Mouse (Mus musculus) forebrain, postnatal 0 days (tissue): Measurements from ENCODE around the gene Kcnj9. TPM values are rescaled to one million over a fixed set of nuclear protein-coding genes. Genes with fewer than 3 reads are reported as not detected.
A peak's percentile ranks its signal among the peaks of the same experiment; 100 is the strongest.

ENCODE experiments used
- ATAC-seq: fragments of 200-750 bp; cut with Nextera tagmentation; 2 replicates; pipeline ENCODE4 v1.8.0; 2017; ENCODE audit warnings: mild to moderate bottlenecking, moderate library complexity
- DNase-seq: peaks from one replicate; pipeline ENCODE4 v3.0.0-alpha.2; 2015
- H3K27ac ChIP-seq: fragments of 300-500 bp; sonication (generic); 2 replicates; pipeline ENCODE4 v1.5.1; 2014; ENCODE audit warnings: low read depth, mild to moderate bottlenecking, antibody characterized with exemption, low read length, moderate library complexity, mixed read lengths
- H3K27me3 ChIP-seq: fragments of 300-500 bp; sonication (generic); 2 replicates; pipeline ENCODE4 v1.6.1; 2014; ENCODE audit warnings: mild to moderate bottlenecking, low read length, mixed read lengths; ENCODE audit not compliant: insufficient read depth
- H3K36me3 ChIP-seq: fragments of 300-500 bp; sonication (generic); 2 replicates; pipeline ENCODE4 v1.6.1; 2014; ENCODE audit warnings: mild to moderate bottlenecking, moderate library complexity; ENCODE audit not compliant: insufficient read depth
- H3K4me1 ChIP-seq: fragments of 300-500 bp; sonication (generic); 2 replicates; pipeline ENCODE4 v1.6.1; 2014; ENCODE audit warnings: antibody characterized with exemption; ENCODE audit not compliant: insufficient read depth
- H3K4me2 ChIP-seq: fragments of 300-500 bp; sonication (generic); 2 replicates; pipeline ENCODE4 v1.6.1; 2014; ENCODE audit warnings: low read depth, mild to moderate bottlenecking, moderate library complexity
- H3K4me3 ChIP-seq: fragments of 300-500 bp; sonication (generic); 2 replicates; pipeline ENCODE4 v1.5.1; 2014; ENCODE audit warnings: low read depth, low read length, mixed read lengths
- H3K9ac ChIP-seq: fragments of 300-500 bp; sonication (generic); 2 replicates; pipeline ENCODE4 v1.6.1; 2014; ENCODE audit warnings: mild to moderate bottlenecking
- H3K9me3 ChIP-seq: fragments of 300-500 bp; sonication (generic); 2 replicates; pipeline ENCODE4 v1.6.1; 2016; ENCODE audit warnings: low read length
- CTCF ChIP-seq: sonication (generic); IDR thresholded peaks from 2 replicates; pipeline ENCODE4 v1.5.1; 2016; ENCODE audit warnings: antibody characterized with exemption, control low read depth, low read depth
- WGBS: fragments of 180-500 bp; shearing (Covaris S2); extraction: QIAGEN DNeasy Blood & Tissue Kit; methylation state at CpG from one replicate; pipeline ENCODE4 v1.1.7; 2014; 5-methylcytosine and 5-hydroxymethylcytosine counted together
- polyA plus RNA-seq: library from polyadenylated mRNA; unstranded; fragments of >200 nt; fragmentation: Nextera tagmentation; extraction: Ambion mirVana; gene quantifications from 2 replicates; pipeline ENCODE4 v1.2.1, GENCODE M21; 2015
- total RNA-seq: library from RNA; depleted of rRNA; stranded (reverse); fragments of >200 nt; gene quantifications from 2 replicates; pipeline ENCODE4 v1.2.3, GENCODE M21; 2014

Gene Kcnj9
- total and polyA plus RNA-seq, 2 experiments from 2014 or later = 4.8 to 7.5 TPM

GRCm38 (mm10) chr1:172300247-172300646 is 28.9 kb downstream of the Kcnj9 start:
- no peak for DNase-seq
- Histone ChIP-seq H3K27me3 (no peaks in the 10 kb centered on the region), H3K36me3 (no peaks in the 10 kb centered on the region), H3K27ac (0 out of 2 replicates have a peak overlapping the region, but pooled peaks have one; percentile 57), H3K9ac (no peak overlapping the region), H3K4me2 (no peak overlapping the region), H3K9me3 (no peaks in the 10 kb centered on the region), H3K4me3 (no peak overlapping the region), H3K4me1 (peaks cover 6% of the 10 kb centered on the region; the same call in 1 of the 2 replicates)
- no peak for ATAC-seq
- WGBS = 63% methylated on average over 5 of the region's 5 CpGs
- TF ChIP-seq CTCF = no peak

- Histone ChIP-seq H3K9me3 (no peaks in the 10 kb centered on the region), H3K4me3 (no peak overlapping the region), H3K27ac (peak overlapping the region; percentile 57), H3K4me2 (no peak overlapping the region), H3K9ac (no peak overlapping the region), H3K4me1 (peaks cover 6% of the 10 kb centered on the region; the same call in 1 of the 2 replicates), H3K36me3 (no peaks in the 10 kb centered on the region), H3K27me3 (no peaks in the 10 kb centered on the region)
- no peak for ATAC-seq
- DNase-seq = no peak
- 55% methylated on average over 7 of the region's 7 CpGs for WGBS
- no peak for TF ChIP-seq CTCF
Measured at GRCm38 (mm10) chr1:172299528-172299927, 29.6 kb downstream of the Kcnj9 start.

- Histone ChIP-seq H3K27ac (peak within 1 kb of the TSS; percentile 78), H3K9me3 (no peaks in the 10 kb centered on the region), H3K4me3 (peak within 1 kb of the TSS; percentile 16), H3K36me3 (no peaks in the 10 kb centered on the region), H3K4me2 (peak within 1 kb of the TSS; percentile 37), H3K4me1 (peaks cover 6% of the 10 kb centered on the region; the same call in 1 of the 2 replicates), H3K9ac (peak within 1 kb of the TSS; percentile 44), H3K27me3 (no peaks in the 10 kb centered on the region)
- DNase-seq (no peak), ATAC-seq (peak; percentile 60)
- TF ChIP-seq CTCF = no peak
- WGBS = 8% methylated on average over 16 of the region's 16 CpGs
Measured at GRCm38 (mm10) chr1:172297611-172298537, 31.2 kb downstream of the Kcnj9 start, which contains the start of gene Atp1a2. TSS of gene Atp1a2 (minus strand) at chr1:172298064.

DNA sequence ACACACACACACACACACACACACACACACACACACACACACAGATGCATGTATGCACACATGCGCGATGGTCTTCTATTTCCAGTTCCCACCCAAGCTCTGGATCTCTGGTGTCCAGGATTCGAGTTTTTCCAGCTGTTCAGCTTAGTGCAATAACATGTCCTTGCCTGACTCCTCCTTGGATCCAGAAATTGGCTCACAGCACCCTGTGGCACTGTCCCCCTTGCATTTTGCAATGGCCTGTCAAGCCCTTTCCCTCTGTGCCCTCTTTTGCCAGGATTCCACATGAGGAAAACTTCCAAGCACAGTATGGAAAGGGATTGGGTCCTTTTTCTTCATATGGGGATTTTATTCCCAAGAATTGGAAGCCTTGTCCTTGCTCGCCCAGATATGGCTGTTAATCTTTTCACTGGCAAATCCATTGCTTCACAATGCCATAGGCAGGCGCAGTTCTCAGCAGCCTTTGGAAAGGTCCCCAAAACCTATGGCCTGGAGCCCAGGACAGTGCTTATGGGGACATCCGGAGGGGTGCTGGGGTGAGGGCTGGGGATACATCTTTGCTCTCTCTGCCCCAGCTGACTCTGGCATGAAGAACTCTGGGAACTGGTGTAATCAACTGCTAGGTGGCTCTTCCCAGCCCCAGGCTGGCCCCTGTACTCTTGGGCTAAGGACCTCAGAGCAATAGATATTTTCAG is 32.2 kb downstream of the Kcnj9 start:
- Histone ChIP-seq H3K27ac (peak overlapping the region; percentile 78), H3K9ac (peak overlapping the region; percentile 44), H3K36me3 (no peaks in the 10 kb centered on the region), H3K4me1 (peaks cover 6% of the 10 kb centered on the region; the same call in 1 of the 2 replicates), H3K4me2 (peak overlapping the region; percentile 37), H3K4me3 (peak overlapping the region; percentile 16), H3K27me3 (no peaks in the 10 kb centered on the region), H3K9me3 (no peaks in the 10 kb centered on the region)
- no peak for TF ChIP-seq CTCF
- DNase-seq (no peak), ATAC-seq (no peak)
- WGBS = 63% methylated on average over 6 of the region's 6 CpGs

DNA sequence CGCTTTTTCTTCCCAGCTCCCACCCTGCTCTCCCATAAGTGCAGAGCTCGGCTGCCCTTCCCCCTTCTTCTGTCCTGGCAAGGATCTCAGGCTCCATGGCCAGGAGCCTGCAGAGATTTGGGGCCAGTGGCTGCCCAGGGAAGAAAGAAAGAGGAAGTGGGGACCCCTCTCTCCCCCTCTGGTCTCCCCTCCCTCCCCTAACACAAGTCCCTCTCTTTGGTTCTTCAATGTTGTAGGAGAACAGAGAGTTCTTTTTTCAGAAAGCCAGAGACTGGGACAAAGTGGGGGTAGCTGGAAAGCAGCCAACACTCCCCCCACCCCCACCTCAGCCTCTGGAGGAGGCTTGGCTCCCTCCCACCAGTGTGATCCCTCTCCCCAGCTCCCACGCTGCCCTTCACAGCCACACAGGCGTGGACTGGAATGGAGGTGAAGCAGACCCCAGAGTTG is 33.3 kb downstream of the Kcnj9 start:
- H3K9ac ChIP-seq = peak overlapping the region; percentile 44

GRCm38 (mm10) chr1:172293449-172293848 is 35.7 kb downstream of the Kcnj9 start:
- no peak overlapping the region for H3K27ac ChIP-seq
- H3K27me3 ChIP-seq = no peaks in the 10 kb centered on the region
- no peak overlapping the region for H3K4me3 ChIP-seq
- 0 out of 2 replicates have a peak, but pooled peaks cover 3% of the 10 kb centered on the region for H3K36me3 ChIP-seq
- 82% methylated on average over 11 of the region's 11 CpGs for WGBS
- DNase-seq (no peak), ATAC-seq (no peak)
- peaks cover 5% of the 10 kb centered on the region; the same call in 1 of the 2 replicates for H3K4me1 ChIP-seq
- H3K9ac ChIP-seq = no peak overlapping the region
- no peak for TF ChIP-seq CTCF
- no peak overlapping the region for H3K4me2 ChIP-seq
- H3K9me3 ChIP-seq = no peaks in the 10 kb centered on the region

More for the DNA sequence above, 33.3 kb downstream of the Kcnj9 start:
- TF ChIP-seq CTCF = no peak
- 0 out of 2 replicates have a peak, but pooled peaks cover 3% of the 10 kb centered on the region for H3K36me3 ChIP-seq
- peak overlapping the region; percentile 37 for H3K4me2 ChIP-seq
- H3K9me3 ChIP-seq = no peaks in the 10 kb centered on the region
- H3K27ac ChIP-seq = peak overlapping the region; percentile 78; the same call in 1 of the 2 replicates
- whole genome bisulfite sequencing = 25% methylated on average over 4 of the region's 4 CpGs
- H3K27me3 ChIP-seq = no peaks in the 10 kb centered on the region
- no peak for DNase-seq
- no peak overlapping the region for H3K4me3 ChIP-seq
- peaks cover 6% of the 10 kb centered on the region; the same call in 1 of the 2 replicates for H3K4me1 ChIP-seq
- ATAC-seq = peak; percentile 79
